Mouse (Mus musculus) liver, embryonic 14.5 days (tissue): ENCODE measurements around the gene Plekha1. TPM values are rescaled to one million over a fixed set of nuclear protein-coding genes. Genes with fewer than 3 reads are reported as not detected.

Experiments used
- ATAC-seq: fragments of 200-750 bp; cut with Nextera tagmentation; 2 replicates; pipeline ENCODE4 v1.8.0; 2017; ENCODE audit warnings: moderate number of reproducible peaks, mild to moderate bottlenecking, moderate library complexity; ENCODE audit not compliant: insufficient read depth
- DNase-seq, 3 experiments: peaks; one replicate each; pipeline ENCODE4 v3.0.0-alpha.2; 2012 to 2013; ENCODE audit warnings: low read depth in 3 of 3, low spot score in 3 of 3
- H3K27ac ChIP-seq: fragments of 300-500 bp; sonication (generic); 2 replicates; pipeline ENCODE4 v1.5.1; 2014; ENCODE audit warnings: moderate library complexity, mild to moderate bottlenecking, control low read depth, inconsistent platforms
- H3K27me3 ChIP-seq: fragments of 300-500 bp; sonication (generic); 2 replicates; pipeline ENCODE4 v1.6.1; 2014; ENCODE audit warnings: mild to moderate bottlenecking, low read length, moderate library complexity; ENCODE audit not compliant: control insufficient read depth, insufficient read depth
- H3K36me3 ChIP-seq: fragments of 300-500 bp; sonication (generic); replicated peaks from 2 replicates; pipeline ENCODE4 v1.6.1; 2014; ENCODE audit warnings: low read depth; ENCODE audit not compliant: control insufficient read depth, insufficient read depth
- H3K4me1 ChIP-seq, 2 experiments: fragments of 200-500 bp in 1 of 2; fragments of 300-500 bp in 1 of 2; sonication (generic) in 1 of 2; replicated peaks; 2 replicates each; pipeline ENCODE4 v1.6.1; 2012 to 2014; ENCODE audit warnings: antibody characterized with exemption in 1 of 2, inconsistent platforms in 1 of 2, low read length in 1 of 2; ENCODE audit not compliant: control insufficient read depth in 2 of 2, insufficient read depth in 2 of 2
- H3K4me2 ChIP-seq: fragments of 300-500 bp; sonication (generic); 2 replicates; pipeline ENCODE4 v1.6.1; 2014; ENCODE audit warnings: low read depth, mild to moderate bottlenecking, control low read depth, moderate library complexity
- H3K4me3 ChIP-seq, 2 experiments: fragments of 200-500 bp in 1 of 2; fragments of 300-500 bp in 1 of 2; sonication (generic) in 1 of 2; 2 replicates each; pipeline ENCODE4 v1.5.1; 2012 to 2014; ENCODE audit warnings: low read depth in 2 of 2, low read length in 2 of 2, mild to moderate bottlenecking in 2 of 2, control low read depth in 1 of 2, inconsistent platforms in 1 of 2, moderate library complexity in 1 of 2; ENCODE audit not compliant: insufficient read depth in 1 of 2
- H3K9ac ChIP-seq: fragments of 300-500 bp; sonication (generic); replicated peaks from 2 replicates; pipeline ENCODE4 v1.6.1; 2014; ENCODE audit warnings: mild to moderate bottlenecking, control low read depth, moderate library complexity
- H3K9me3 ChIP-seq: fragments of 300-500 bp; sonication (generic); 2 replicates; pipeline ENCODE4 v1.6.1; 2016; ENCODE audit warnings: low read length, mixed read lengths; ENCODE audit not compliant: control insufficient read depth
- CTCF ChIP-seq: IDR thresholded peaks from 2 replicates; pipeline ENCODE4 v1.5.1; 2016; ENCODE audit warnings: antibody characterized with exemption, low read depth, control low read depth
- EP300 ChIP-seq: IDR thresholded peaks from 2 replicates; pipeline ENCODE4 v1.6.1; 2016; ENCODE audit warnings: antibody characterized with exemption, low read depth
- whole genome bisulfite sequencing: fragments of 180-500 bp; shearing (Covaris S2); extraction: QIAGEN DNeasy Blood & Tissue Kit; methylation state at CpG from one replicate; pipeline ENCODE4 v1.1.7; 2014; ENCODE audit not compliant: insufficient replicate concordance; 5-methylcytosine and 5-hydroxymethylcytosine counted together
- polyA plus RNA-seq, 2 experiments: library from polyadenylated mRNA; depleted of rRNA in 1 of 2; stranded (reverse) in 1 of 2; unstranded in 1 of 2; fragments of >200 nt; fragmentation: Nextera tagmentation in 1 of 2; extraction: Ambion mirVana in 1 of 2; gene quantifications; 2 replicates each; pipeline versions ENCODE4 v1.2.1 to v1.2.3; 2012 to 2014

The Plekha1 gene
- polyA plus RNA-seq, 2 experiments, result 5.0 to 7.1 TPM

DNA sequence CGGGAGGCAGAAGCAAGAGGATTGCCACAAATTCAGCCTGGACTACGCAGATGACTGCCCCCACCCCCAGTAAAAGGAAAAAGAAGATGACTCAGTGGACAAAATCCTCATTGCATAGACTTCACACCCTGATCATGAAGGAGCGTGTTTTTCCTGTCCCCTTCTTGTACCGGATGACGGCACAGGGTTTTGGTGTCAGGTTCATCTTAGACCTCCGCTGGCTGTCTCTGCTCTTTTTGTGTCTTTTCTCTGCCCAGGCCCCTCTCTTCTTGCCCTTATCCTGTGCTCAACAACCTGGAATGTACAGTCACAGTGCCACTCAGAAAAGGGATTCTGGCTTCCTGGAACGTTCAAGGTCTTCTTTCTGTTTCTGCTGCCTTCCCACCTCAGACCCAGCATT lies 84.9 kb downstream of the Plekha1 start:
- no peak overlapping the region for H3K9ac ChIP-seq
- TF ChIP-seq CTCF (no peak), EP300 (no peak)
- no peaks in the 10 kb centered on the region for H3K36me3 ChIP-seq
- 74% methylated on average over 7 of the region's 7 CpGs for WGBS
- no peaks in the 10 kb centered on the region for H3K9me3 ChIP-seq
- H3K4me2 ChIP-seq, result no peak overlapping the region
- ATAC-seq (no peak), DNase-seq (no peak)
- no peaks in the 10 kb centered on the region for H3K27me3 ChIP-seq
- no peak overlapping the region for H3K4me3 ChIP-seq
- no peak overlapping the region for H3K27ac ChIP-seq
- H3K4me1 ChIP-seq, result no peaks in the 10 kb centered on the region

DNA sequence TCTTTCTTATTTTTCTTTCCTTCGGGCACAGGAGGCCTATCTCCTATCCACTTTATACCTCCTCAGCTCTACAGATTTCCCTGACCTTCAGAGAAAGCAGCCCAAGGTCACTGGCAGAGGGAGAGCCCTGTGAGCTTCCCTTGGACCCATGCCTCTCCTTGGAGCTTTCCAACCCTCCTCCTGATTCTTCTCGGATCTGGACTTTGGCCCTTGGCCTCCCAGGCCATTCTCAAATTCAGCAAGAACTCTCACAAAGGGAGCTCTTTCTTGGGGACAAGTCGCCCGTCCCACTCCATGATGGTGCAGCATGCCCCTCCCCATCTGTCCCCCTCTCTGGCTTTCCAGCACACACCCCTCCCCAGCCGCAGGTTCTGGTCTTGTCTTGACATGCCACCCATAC lies 85.4 kb downstream of the Plekha1 start:
- Histone ChIP-seq H3K27ac (no peak overlapping the region), H3K27me3 (no peaks in the 10 kb centered on the region), H3K4me1 (no peaks in the 10 kb centered on the region), H3K4me3 (no peak overlapping the region), H3K4me2 (no peak overlapping the region), H3K36me3 (no peaks in the 10 kb centered on the region), H3K9me3 (no peaks in the 10 kb centered on the region), H3K9ac (no peak overlapping the region)
- ATAC-seq (no peak), DNase-seq (no peak)
- 66% methylated on average over 5 of the region's 5 CpGs for WGBS
- no peak for TF ChIP-seq EP300
- no peak for TF ChIP-seq CTCF

DNA sequence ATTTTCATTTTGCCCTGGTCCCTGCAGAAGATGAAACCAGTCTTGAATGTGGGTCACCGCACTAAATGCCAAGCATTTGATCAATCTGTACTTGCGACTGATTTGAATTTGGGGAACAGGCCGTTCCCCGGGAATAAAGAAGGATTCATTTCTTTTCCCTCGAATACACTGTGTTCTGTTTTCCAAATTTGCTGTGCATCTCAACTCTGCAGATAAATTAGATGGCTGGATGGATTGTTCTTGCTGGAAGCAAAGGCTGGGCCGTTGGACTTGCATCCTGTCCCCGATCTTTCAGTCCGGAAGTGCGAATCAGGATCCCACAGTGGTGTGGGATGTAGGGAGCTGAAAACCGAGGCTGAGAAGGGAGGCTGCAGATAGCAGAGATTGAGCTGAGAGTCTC lies 87.8 kb downstream of the Plekha1 start:
- H3K36me3 ChIP-seq, result no peaks in the 10 kb centered on the region
- WGBS, result 71% methylated on average over 10 of the region's 10 CpGs
- no peak overlapping the region for H3K27ac ChIP-seq
- H3K4me2 ChIP-seq, result no peak overlapping the region
- no peaks in the 10 kb centered on the region for H3K4me1 ChIP-seq
- no peak for ATAC-seq
- H3K9ac ChIP-seq, result no peak overlapping the region
- H3K4me3 ChIP-seq, result no peak overlapping the region
- H3K27me3 ChIP-seq, result no peaks in the 10 kb centered on the region
- TF ChIP-seq EP300 (no peak), CTCF (no peak)
- H3K9me3 ChIP-seq, result no peaks in the 10 kb centered on the region
- DNase-seq, result no peak

DNA sequence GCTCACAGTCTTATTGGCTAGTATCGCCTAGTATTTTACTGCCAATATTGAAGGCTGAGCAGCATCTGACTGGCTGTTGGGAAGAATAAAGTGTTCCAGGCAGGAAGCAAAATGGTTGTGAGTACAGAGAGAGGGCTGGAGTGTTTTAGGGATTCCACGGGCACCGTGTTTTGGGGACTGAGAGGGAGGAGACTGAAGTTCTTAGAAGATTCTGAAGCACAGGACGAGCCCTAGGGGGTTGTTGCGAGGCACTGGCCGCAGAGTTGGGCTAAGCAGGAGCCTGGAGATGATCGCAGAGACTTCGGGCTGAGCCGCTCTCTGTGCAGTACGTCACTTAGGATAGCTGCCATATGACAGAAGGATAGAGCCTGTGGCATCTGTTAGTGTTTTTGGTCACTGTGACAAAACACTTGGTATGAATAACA lies 88.6 kb downstream of the Plekha1 start:
- no peak overlapping the region for H3K4me3 ChIP-seq
- H3K4me2 ChIP-seq, result no peak overlapping the region
- H3K27me3 ChIP-seq, result no peaks in the 10 kb centered on the region
- no peaks in the 10 kb centered on the region for H3K36me3 ChIP-seq
- no peak for DNase-seq
- no peaks in the 10 kb centered on the region for H3K4me1 ChIP-seq
- ATAC-seq, result no peak
- 68% methylated on average over 10 of the region's 10 CpGs for WGBS
- no peaks in the 10 kb centered on the region for H3K9me3 ChIP-seq
- H3K27ac ChIP-seq, result no peak overlapping the region
- TF ChIP-seq EP300, result no peak
- TF ChIP-seq CTCF, result no peak
- H3K9ac ChIP-seq, result no peak overlapping the region

DNA sequence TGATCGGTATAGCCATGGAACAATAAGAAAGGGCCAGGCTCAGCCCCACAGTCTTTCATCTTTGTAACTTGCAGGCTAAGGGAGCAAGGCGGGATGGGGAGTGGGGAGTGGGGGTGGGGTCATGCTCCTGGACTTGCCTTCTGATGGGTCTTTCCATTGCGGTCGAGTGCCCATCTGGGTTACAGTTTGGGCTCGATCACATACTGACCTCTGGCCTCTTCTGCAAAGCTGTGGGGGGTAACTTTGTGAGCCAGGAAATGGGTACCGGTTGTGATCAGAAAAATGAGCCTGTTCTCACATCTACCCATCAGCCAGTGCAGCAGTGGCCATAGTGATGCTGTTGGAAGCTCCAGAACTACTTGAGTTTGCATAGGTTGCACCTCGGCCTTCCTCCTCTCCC lies 93.0 kb downstream of the Plekha1 start:
- H3K9ac ChIP-seq, result no peak overlapping the region
- no peaks in the 10 kb centered on the region for H3K9me3 ChIP-seq
- ATAC-seq (no peak), DNase-seq (no peak)
- H3K4me1 ChIP-seq, result no peaks in the 10 kb centered on the region
- no peaks in the 10 kb centered on the region for H3K36me3 ChIP-seq
- TF ChIP-seq CTCF (no peak), EP300 (no peak)
- H3K27ac ChIP-seq, result no peak overlapping the region
- 56% methylated on average over 7 of the region's 7 CpGs for WGBS
- H3K27me3 ChIP-seq, result no peaks in the 10 kb centered on the region
- H3K4me3 ChIP-seq, result no peak overlapping the region
- no peak overlapping the region for H3K4me2 ChIP-seq
